Mouse (Mus musculus) adrenal gland, postnatal 36 days (tissue): ENCODE measurements around the gene Pole2. TPM values are rescaled to one million over a fixed set of nuclear protein-coding genes. Genes with fewer than 3 reads are reported as not detected.

ENCODE experiments used
- DNase-seq, 2 experiments: peaks; one replicate each; pipeline ENCODE4 v3.0.0; 2021; ENCODE audit warnings: mixed read lengths in 1 of 2
- long read RNA-seq, 2 experiments: library from polyadenylated mRNA; stranded (forward); transcript quantifications; one replicate each; pipeline ENCODE4 v2.0.0; 2021; ENCODE audit warnings: borderline sequencing depth in 2 of 2
- total RNA-seq, 2 experiments: library from RNA; stranded (reverse); gene quantifications; 2 replicates each; pipeline ENCODE4 v1.2.3; 2021

Pole2 gene
- 1 to 10 TPM; 3.0 TPM for total RNA-seq
- long read RNA-seq, experiment 1, partial matches to known transcripts = 1 of 5 reads
- long read RNA-seq, experiment 1, other reads (novel, unspliced or antisense) = 0 of 5 reads
- long read RNA-seq, experiment 2, partial matches to known transcripts = 0 of 2 reads
- long read RNA-seq, experiment 2, other reads (novel, unspliced or antisense) = 0 of 2 reads

DNA sequence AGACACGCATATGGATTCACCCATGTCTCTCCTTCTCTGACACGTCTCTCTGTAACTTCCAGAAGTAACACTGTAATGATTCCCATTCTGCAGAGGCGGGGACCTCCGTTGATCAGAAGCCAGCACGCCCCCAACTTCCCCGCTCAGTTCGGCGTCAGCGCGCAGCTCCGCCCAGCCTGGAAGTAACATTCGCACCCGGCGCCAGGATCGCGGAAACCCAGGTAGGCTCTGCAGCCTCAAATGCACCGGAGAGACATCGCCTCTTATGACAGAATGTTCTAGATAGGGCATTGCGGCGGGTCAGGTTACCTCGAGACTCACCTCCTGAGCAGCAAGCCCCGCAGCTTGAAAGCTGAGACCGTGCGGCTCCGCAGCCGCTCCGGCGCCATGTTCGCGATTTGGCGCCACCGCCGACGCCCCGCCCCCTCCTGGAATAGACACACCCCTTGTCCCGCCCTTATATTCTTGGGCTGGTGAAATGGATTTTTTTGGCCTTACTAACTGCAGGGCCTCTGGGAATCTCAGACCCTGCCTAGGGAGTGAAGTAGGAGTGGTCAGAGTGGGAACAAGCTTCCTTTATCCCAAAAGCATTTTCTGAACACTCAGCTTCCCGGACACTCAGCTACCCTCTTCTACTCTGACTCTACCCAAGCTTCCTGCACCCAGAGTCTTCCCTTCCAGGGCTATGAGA lies at the start of gene Pole2:
Pole2 (minus strand) TSS at position 420 of the 691 bp plus-strand sequence.
- DNase-seq = peak; percentile 91 to 95

DNA sequence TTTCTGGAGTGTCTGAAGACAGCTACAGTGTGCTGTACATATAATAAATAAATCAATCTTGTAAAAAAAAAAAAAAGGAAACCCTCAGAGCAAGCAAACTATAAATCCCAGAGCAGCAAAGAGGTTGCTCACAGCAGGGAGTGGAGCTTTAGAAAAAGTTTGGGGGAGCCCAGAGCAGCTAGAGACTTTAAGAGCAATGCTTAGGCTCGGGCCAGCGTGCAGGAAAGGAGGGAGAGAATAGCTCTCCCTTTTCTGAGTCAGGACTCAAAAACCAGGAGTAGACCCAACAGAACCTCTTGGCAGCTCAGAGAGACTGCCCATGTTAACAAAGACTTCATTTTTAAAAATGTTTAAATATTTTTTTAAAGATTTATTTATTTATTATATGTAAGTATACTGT lies 41.0 kb upstream of the Pole2 start:
- no peak for DNase-seq

DNA sequence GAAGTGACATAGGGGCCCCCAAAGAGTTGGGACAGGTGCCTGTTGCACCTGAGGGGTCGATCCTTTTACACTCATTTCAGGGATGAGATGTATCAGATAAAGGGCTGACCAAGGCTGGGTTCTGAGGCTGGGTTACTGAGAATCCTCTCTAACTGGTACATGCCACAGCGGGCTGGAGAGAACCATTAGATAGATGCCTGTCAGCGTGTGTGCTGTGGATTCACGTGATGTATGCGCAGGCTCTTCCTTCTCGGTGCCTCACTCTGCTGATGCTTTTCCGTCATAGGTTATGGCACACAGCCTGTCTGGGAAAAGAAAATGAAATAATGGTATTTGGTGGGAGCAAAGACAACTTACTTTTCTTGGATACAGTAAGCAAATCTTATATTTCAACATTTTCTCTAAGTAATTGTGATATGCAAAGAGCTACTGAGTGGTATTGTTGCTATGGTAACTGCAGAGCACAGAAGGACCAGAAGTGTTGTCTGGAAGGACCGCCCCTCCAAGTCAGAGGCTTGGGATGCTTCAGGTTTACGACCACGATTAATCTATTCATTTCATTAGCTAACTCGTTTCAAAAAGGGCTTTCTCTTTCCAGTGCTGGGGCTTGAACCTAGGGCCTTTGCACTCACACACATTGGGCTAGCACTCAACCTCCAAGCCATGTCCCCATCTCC lies 40.1 kb upstream of the Pole2 start:
- DNase-seq = no peak

DNA sequence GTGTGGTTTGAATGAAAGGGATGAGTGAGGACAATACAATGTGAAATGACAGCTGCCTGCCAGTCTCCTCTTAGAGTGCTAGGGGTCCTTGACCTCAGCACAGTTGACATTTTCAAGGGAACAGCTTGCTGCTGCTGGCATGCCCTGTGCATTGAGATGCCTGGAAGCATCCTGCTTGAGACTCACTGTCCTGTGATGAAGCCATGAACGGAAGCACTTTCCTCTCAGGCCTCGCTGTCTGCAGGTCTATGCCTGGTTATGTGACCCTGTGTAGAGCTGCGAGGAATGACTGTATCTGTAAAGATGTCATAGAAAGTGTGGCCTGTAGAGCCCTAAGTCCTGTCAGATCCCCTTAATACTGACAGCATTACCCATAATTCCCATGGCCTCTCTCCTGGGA lies 37.0 kb upstream of the Pole2 start:
- no peak for DNase-seq

DNA sequence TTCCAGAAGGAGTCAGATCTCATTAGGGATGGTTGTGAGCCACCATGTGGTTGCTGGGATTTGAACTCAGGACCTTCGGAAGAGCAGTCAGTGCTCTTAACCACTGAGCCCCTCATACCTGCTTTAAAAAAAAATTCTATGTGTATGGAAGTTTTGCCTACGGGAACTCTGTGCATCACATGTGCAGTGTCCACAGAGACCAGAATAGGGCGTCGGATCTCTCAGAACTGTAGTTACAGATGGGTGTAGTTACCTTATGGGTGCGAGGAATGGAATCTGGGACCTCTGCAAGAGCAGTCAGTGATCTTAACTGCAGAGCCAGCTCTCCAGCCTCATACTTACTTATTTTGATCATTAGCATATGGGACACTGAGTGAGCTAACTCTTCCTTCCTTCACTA lies 34.3 kb upstream of the Pole2 start:
- DNase-seq = no peak

DNA sequence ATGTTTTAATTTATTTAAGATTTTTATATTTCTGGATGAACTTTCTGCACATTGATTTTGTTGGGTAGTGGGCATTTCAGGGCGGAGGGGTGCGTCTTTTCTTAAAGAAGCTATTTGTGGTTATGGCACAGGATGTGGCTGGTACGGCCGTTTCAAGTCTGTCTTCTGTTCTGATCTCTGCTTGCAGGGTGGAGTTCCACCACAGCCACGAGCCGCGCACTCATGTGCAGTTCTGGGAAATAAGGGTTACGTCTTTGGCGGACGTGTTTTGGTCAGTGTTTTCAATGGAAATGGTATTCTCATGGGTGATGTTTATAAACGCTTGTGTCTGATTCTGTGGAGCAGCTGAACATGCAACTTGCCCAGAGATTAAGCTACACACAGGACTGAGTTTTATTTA lies 29.8 kb upstream of the Pole2 start:
- no peak for DNase-seq

DNA sequence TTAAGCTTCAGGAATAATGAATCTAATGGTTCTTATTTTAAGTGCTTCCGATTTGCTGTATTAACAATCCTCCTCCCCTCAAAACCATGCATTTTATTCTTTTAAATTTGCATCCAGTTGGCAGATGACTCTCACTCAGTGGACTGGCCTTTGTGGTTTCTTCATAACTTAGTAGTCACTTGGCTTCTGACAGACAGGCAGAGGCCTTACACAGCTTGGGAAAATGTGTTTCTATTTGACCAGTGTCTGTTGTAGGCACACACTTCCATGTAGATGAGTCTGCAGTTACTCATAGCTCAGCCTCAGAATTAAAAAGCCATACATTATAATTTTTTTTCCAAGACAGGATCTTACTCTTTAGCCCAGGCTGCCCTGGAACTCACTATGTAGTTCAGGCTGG lies 25.8 kb upstream of the Pole2 start:
- no peak for DNase-seq

DNA sequence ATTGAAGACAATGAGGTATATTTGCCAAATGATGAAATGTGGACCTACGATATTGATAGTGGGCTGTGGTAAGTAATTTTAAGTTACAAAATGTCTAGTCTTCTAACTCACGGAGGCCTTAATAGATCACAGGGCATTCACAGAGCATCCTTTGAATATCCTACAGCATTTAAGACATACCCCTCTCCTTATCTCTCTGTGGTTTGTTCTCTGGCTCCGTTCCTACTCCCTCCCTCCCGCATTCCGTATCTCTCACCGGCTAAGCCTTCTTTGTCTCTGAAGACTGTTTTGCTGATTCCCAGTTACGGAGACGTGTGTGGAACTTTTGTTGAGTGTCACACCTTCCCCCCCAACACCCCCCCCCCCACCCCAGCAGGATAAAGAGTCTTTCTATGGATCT lies 22.8 kb upstream of the Pole2 start:
- no peak for DNase-seq

DNA sequence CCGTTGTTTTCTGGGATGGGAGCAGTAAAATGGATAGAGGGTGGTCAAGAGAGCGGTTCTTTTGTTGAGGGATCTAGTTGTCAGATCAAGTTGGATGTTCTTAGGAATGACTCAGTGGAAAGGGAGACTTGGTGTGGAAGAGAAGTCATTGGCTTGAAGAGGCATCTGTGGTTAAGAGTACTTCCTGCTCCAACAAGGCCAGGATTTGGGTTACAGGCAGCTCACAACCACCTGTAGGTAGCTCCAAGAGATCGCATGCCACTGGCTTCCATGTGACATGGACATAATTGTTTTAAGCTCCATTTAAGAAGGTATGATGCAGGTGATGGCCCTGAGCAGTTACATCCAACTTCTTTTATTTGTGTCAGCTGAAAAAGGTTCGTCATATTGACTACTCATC lies 21.8 kb upstream of the Pole2 start:
- DNase-seq = no peak

DNA sequence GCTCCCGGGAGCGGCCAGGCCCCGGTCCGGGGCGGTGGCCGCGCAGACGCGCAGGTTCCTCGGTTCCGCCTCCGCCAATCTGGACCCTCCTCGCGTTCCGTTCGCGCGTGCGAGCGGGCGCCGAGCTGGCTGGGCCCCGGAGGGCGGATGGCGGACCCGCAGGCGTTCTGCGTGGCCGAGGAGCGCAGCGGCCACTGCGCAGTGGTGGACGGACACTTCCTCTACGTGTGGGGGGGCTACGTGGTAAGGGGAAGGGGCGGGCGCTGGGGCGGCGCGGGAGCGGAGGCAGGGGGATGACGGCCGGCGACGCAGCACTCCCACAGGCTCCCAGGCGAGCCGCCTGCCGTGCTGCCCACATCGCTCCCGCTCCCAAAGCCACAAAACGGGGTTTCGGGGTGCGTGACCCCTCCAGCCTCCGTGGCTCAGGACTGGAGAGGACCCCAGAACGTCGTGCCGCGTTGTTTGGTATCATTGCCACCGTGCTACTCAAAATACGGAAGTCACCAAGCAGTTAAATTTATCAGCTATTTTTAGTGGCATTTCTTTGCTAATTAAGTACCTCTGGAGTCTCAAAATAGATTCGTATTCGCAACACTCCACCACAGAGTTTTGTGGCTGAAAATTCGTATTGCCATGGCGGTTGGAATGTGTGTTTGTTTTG lies 13.9 kb upstream of the Pole2 start:
- peak; percentile 80 to 85 for DNase-seq

DNA sequence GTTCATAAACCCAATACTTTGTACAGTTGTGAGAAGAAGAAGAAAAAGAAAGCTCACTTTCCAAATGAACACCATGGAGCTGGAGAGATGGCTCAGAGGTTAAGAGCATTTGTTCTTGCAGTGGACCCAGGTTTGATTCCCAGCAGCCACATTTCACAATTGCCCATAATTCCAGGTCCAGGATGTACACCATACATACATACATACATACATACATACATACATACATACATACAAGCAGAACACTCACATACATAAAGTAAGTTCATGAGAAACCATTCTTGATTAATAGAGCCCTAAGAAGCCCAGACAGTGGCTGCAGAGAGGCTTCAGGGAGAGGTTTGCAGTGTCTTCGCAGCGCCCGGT lies 13.4 kb upstream of the Pole2 start:
- no peak for DNase-seq

DNA sequence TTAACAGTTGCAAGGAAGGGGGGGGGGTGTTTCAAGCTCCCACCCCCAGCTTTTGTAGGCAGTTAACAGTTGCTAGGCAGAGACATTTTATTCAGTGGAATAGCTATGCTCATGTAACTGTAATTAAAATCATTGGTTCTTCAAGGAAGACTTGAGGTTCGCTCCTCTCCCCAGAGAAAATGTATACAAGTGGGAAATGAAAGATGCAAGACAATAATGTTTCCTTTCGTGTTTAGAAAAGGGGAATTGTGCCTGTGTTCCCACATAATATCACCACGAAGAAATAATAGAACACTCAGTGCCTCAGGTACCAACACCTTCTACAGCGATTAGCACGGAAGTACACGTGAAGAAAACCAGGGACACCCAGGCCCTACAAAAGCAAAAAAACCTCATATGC lies 12.9 kb upstream of the Pole2 start, which contains the start of gene Klhdc1:
Klhdc1 (plus strand) TSS at position 301 of the 400 bp plus-strand sequence.
- no peak for DNase-seq

DNA sequence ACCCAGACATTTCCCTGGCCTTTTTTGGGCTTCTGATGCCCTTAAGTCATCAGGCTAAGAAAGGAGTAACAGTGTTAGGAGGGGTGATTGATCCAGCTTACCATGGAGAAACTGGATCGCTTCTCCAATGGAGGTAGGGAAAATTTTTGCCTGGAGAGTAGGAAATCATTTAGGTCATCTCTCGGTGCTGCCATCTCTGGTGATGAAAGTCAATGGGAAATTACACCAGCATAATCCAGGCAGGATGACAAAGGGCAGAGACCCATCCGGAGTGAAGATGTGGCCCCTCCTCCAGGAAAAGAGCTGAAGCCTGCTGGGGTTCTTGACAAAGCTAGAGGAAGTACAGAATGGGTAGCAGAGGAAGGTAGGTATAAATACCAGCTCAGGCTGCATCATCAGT lies 10.3 kb upstream of the Pole2 start:
- no peak for DNase-seq

DNA sequence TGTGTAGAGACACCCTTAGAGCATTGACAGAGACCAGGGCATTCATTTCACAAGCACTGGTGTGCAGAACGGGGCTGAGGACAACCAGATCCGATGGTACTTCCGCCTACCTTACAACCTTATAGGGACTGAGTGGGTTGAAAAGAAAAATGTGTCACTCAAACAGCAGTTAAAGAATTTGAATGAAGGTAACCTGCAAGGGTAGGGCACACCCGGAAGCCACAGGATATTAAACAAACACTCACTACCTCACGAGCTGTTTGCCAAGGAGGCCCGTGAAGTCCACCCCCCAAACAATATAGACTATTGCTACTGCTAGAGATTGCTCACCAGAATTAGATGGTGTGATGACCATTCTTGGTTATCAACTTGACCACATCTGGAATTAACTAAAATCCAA lies 7.8 kb upstream of the Pole2 start:
- no peak for DNase-seq

DNA sequence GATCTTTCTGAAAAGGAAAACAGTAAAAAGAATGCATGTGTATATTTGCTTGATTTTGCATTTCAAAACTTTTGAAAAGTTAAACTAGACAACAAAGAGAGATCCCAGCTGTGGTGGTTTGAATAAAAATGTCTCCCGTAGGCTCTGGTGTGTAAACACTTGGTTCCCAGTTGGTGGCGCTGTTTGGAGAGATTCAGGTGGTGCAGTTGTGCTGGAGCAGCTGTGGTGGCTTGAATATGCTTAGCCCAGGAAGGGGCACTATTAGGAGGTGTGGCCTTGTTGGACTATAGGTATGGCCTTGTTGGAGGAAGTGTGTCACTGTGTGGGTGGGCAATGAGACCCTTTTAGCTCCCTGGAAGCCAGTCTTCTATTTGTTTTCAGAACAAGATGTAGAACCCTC lies 1.3 kb upstream of the Pole2 start:
- DNase-seq = peak; percentile 24 to 55

DNA sequence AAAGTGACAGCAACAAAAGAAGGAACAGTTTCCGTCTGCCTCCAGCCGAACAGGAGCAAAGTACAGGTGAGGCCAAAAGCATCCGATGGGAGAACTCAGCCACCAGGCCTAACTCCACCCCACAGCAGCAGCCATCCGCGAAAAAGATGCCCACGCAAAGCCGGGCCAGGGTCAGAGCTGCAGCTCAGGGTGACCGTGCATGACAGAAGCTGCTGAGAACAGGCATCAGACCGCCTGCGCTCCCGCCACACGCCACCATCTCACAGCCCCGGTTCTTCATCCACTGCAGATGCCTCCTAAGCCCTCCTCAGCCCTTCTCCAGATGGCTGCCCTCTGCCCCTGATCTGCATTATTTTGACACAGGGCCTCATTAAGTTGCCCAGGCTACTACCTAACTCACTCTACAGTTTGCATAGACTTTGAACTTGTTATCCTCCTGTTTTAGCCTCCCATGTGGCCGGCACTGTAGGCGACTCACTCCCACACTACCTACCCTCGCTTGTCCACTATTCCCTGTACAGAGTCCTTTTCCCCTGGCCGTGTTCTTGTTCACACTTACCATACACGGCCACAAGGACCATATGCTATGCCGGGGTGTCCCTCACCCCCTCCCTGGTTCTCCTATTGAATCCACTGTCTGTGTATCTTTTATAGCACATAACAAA lies 7.2 kb downstream of the Pole2 start:
- DNase-seq = no peak

DNA sequence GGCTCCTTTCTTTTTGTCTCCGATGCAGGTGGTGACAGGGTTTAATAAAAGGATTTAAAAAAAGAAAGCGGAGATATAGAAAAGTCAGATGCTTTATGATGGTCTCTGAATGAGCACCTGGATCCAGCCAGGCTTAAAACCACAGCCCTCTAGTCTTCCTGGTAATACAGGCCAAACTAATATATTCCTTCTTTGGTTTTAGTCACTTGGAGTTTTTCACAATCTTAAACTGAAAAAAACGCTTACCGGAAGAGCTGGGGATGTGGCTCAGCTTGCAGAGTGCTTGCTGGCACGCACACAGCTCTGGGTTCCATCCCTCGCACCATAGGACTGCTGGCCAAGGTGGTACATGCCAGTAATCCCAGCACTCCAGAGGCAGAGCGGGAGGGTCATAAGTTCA lies 11.4 kb downstream of the Pole2 start:
- DNase-seq = no peak

DNA sequence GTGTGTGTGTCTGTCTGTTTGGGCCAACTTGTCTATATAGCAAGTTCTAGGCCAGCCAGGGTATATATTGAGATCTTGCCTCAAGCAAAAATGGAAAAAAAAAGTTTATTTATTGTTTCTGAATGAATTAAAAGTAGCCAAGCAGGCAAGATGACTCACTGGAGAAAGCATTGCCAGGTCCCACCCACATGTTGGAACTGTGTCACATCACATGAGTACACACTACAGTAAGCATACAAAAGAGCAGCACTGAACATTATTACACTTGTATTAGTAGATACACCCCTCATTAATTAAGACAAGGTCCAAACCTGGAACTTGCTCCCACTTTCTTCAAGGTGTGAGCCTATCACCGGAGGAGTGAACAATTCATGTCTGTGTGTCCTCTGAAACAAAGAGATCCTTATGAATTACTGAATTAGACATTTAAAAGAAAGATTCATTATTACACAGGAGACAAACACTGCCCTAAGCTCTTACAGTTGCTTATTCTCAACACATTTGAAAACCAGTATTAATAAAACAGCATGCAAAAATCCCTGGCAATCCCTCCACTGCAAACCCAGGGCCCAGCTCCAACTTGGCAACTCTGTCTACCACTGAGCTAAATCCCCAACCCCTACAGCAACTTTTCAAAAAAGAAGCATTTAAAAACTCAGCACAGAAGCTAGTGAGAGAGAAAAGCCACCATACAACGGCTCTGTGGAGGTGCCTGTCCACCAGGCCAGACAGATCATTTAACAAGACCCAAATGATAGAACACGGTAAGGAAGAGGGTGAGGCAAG lies 12.8 kb downstream of the Pole2 start:
- DNase-seq = peak; percentile 73 to 75

DNA sequence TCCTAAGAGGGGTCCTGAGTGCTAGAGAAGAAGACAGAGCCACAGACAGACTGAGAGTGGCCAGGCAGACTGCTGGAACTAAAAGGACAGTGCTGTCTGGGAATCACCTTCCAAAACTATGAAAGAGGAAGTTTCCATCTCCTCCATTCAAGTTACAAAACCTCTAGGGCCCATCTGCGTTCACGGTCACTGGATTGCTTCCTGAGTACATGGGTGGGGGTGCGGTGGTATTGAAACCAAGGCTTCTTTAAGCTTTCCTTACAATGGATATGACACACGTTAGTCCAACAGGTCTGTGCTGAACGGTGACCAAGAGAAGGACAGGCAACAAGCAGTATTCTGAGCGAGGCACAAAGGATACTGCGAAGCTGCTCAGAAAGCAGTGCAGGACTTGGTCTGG lies 13.6 kb downstream of the Pole2 start:
- no peak for DNase-seq

DNA sequence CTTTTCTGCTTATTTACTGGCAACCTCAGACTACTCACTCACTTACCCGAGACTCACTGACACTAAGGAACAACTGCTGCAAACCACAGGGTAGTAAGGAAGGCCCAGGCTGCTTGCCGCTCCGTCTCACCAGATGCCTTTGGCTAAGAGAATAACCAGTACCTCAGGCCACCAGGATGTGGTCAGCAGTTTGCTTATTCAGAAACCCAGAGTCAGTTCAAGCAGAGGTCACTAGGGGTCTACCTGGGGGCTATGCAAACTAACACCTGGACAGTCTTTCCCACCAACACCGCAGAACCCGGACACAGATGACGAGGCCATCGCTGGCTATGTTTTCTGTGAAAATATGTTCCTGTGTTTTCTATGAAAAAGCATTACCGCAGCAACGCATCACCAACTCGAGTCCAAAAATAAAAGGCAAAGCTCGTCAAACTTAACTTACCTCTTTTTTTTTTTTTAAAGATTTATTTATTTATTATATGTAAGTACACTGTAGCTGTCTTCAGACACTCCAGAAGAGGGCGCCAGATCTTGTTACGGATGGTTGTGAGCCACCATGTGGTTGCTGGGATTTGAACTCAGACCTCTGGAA lies 14.7 kb downstream of the Pole2 start:
- DNase-seq = no peak

DNA sequence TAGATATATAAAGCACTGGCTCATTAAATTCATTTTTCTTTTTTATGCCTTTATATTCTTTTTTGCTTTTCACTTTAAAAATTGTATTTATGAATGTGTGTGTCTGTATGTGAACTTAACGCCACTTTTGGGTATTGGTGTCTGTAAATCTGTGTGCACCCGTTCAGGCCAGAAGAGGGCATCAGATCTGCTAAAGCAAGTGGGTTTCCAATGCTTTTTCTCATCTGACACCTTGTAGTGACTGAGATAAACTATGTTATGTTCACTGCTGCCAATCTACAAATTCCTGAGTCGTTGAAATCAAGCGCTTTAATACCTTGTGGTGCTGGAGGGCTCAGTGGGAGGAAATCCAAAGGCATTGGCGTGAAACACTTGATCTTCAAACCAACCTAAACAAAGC lies 16.9 kb downstream of the Pole2 start:
- DNase-seq = no peak
